Mouse (Mus musculus) neural tube, embryonic 11.5 days (tissue): ENCODE data around the gene Lysmd1. TPM values are rescaled to one million over a fixed set of nuclear protein-coding genes. Genes with fewer than 3 reads are reported as not detected.

Experiments used
- microRNA-seq: library from miRNA; unstranded; fragments of <30 nt; microRNA quantifications from one replicate; pipeline ENCODE4, GENCODE M21; 2016
- polyA plus RNA-seq: library from polyadenylated mRNA; unstranded; fragments of >200 nt; fragmentation: Nextera tagmentation; extraction: Ambion mirVana; gene quantifications from 2 replicates; pipeline ENCODE4 v1.2.1, GENCODE M21; 2014

The Lysmd1 gene
- polyA plus RNA-seq, 1 experiment from 2014 or later, result 17.9 TPM

Small RNA genes within 50 kb of the gene (microRNA-seq; reads per million reads assigned to microRNA genes)
- gene Mir8099-1, result not detected

Other genes with a start within 250 kb of the Lysmd1 start
- gene Psmb4, start 247.1 kb upstream of the Lysmd1 start, polyA plus RNA-seq, result 375 and 398 TPM in 2 replicates
- 6.2 and 7.8 TPM in 2 replicates for gene Selenbp1, start 201.0 kb upstream of the Lysmd1 start, polyA plus RNA-seq
- 7.1 and 7.2 TPM in 2 replicates for gene Rfx5, start 180.0 kb upstream of the Lysmd1 start, polyA plus RNA-seq
- 24.8 and 27.0 TPM in 2 replicates for gene Pi4kb, start 159.4 kb upstream of the Lysmd1 start, polyA plus RNA-seq
- gene Zfp687, start 118.6 kb upstream of the Lysmd1 start, polyA plus RNA-seq, result 27.6 and 32.8 TPM in 2 replicates
- 315 and 321 TPM in 2 replicates for gene Psmd4, start 91.5 kb upstream of the Lysmd1 start, polyA plus RNA-seq
- gene Pip5k1a, start 27.2 kb upstream of the Lysmd1 start, polyA plus RNA-seq, result 12.3 and 13.4 TPM in 2 replicates
- 243 and 248 TPM in 2 replicates for gene Vps72, start 23.1 kb upstream of the Lysmd1 start, polyA plus RNA-seq
- gene Tmod4, start 9.6 kb upstream of the Lysmd1 start, polyA plus RNA-seq, result 0.57 and 1.0 TPM in 2 replicates
- gene Scnm1, start 77 bp upstream of the Lysmd1 start, polyA plus RNA-seq, result 85.0 and 89.6 TPM in 2 replicates
- 1.4 and 1.5 TPM in 2 replicates for gene Tnfaip8l2, start 8.3 kb downstream of the Lysmd1 start, polyA plus RNA-seq
- gene Sema6c, start 26.4 kb downstream of the Lysmd1 start, polyA plus RNA-seq, result 22.5 and 24.4 TPM in 2 replicates
- 4.7 and 4.8 TPM in 2 replicates for gene Gabpb2, start 83.8 kb downstream of the Lysmd1 start, polyA plus RNA-seq
- gene Cdc42se1, start 94.6 kb downstream of the Lysmd1 start, polyA plus RNA-seq, result 104 and 109 TPM in 2 replicates
- gene Mllt11, start 98.1 kb downstream of the Lysmd1 start, polyA plus RNA-seq, result 173 and 176 TPM in 2 replicates
- gene Gm128, start 107.5 kb downstream of the Lysmd1 start, polyA plus RNA-seq, result 0.33 TPM in 1 of 2 replicates, not detected in the other
- gene Bnipl, start 117.1 kb downstream of the Lysmd1 start, polyA plus RNA-seq, result 0.31 and 0.54 TPM in 2 replicates
- gene Mindy1, start 147.3 kb downstream of the Lysmd1 start, polyA plus RNA-seq, result 46.1 and 48.1 TPM in 2 replicates
- gene Prune1, start 148.0 kb downstream of the Lysmd1 start, polyA plus RNA-seq, result 32.4 and 32.9 TPM in 2 replicates
- 1.2 TPM in 2 replicates for gene Anxa9, start 173.1 kb downstream of the Lysmd1 start, polyA plus RNA-seq
- 107 and 109 TPM in 2 replicates for gene Cers2, start 180.7 kb downstream of the Lysmd1 start, polyA plus RNA-seq
- gene Setdb1, start 223.1 kb downstream of the Lysmd1 start, polyA plus RNA-seq, result 67.1 and 68.7 TPM in 2 replicates